Mouse (Mus musculus): ENCODE measurements at regions not wholly inside any gene's neighbourhood (a gene's known extent, or its start where the extent isn't known, plus 50 kb on each side); places are given as distances from the start of the nearest gene placed in this dataset.

- TF ChIP-seq POLR2A (IDR thresholded peaks at IDR 0.05; ENCODE audit: low read depth, low read length), result no peak
- no peak for TF ChIP-seq CTCF (IDR thresholded peaks at IDR 0.05; ENCODE audit: extremely low read depth, insufficient read length, insufficient replicate concordance, low read depth, low read length)
Measured at GRCm38 (mm10) chr14:72819037-72819436, 109.2 kb upstream of the Fndc3a start.

All from small intestine, adult 2 months (tissue).